Mouse (Mus musculus) heart, adult 2 months (tissue): ENCODE results near the gene Prpf31.

ENCODE experiments used
- EP300 ChIP-seq: fragments of 200-500 bp; IDR thresholded peaks from 2 replicates; pipeline ENCODE4 v1.6.1; 2011; ENCODE audit warnings: low read depth, low read length, control low read depth; ENCODE audit not compliant: insufficient read depth
- POLR2A ChIP-seq: fragments of 200-500 bp; IDR thresholded peaks from 2 replicates; pipeline ENCODE4 v1.6.1; 2011; ENCODE audit warnings: mild to moderate bottlenecking, low read depth, low read length, control low read depth; ENCODE audit not compliant: insufficient read depth

DNA sequence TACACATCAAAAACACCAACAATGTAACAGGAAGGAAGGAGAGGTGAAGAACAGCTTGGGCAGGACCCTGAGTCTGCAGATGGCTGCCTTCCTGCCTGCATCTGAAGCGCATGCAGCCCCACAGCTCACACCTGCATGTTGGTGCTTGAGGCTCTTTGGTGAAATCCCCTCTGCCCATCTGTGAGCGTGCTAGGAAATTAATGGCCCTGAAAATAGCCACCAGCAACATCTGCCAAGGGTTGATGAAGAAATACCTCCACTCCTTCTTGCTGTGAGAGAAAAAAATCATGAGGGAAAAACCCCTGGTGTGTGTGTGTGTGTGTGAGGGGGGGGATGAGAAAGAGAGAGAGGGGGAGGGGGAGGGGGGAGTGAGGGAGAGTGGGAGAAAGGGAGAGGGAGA, 49.8 kb upstream of the Prpf31 start:
- TF ChIP-seq POLR2A: no peak
- TF ChIP-seq EP300: no peak
